Comparison of ENCODE assay signal across 8 mouse cellular contexts in the genomic region with DNA sequence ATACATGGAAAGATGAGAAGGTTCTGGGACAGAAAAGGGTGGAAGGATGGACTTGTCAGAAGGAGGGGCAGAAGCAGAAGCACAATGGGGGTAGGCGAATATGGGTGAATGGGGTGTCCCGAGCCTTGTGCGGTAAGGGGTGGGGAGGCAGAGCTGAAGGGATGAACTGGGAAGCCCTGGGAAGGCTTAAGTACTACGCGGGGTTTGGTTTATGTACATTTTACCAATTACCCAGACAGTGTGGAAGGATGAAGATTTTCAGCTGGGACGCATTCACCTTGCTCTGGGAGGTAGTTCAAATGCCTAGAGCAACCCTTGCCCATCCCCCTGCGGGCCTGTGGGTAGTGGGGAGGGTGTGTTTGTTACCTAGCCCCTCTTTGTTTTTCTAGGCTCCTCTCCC. TPM values are rescaled to one million over a fixed set of nuclear protein-coding genes. Genes with fewer than 3 reads are reported as not detected.
DNase-seq lines count a peak whose midpoint lies in the region; ATAC-seq and TF ChIP-seq lines count a peak whose summit lies in the region.

No protein-coding gene starts in this region.

- peak overlapping the region; percentile 83 for H3K4me3 ChIP-seq in gastrocnemius, adult 2 months
- no peak overlapping the region for H3K4me3 ChIP-seq in C2C12 (ENCODE audit: insufficient read depth, poor library complexity, severe bottlenecking)
- peak overlapping the region; percentile 74 for H3K4me3 ChIP-seq in forebrain, embryonic 16.5 days (replicated peaks; ENCODE audit: low read length)
- peak overlapping the region; percentile 76 for H3K4me3 ChIP-seq in liver, embryonic 13.5 days (replicated peaks)

- H3K27ac ChIP-seq in gastrocnemius, adult 2 months: peak overlapping the region; percentile 92
- no peak overlapping the region for H3K27ac ChIP-seq in forebrain, embryonic 16.5 days (ENCODE audit: low read length)
- peak overlapping the region; percentile 60; the same call in 1 of the 2 replicates for H3K27ac ChIP-seq in liver, embryonic 13.5 days

- no peaks in the 10 kb centered on the region for H3K27me3 ChIP-seq in C2C12 (ENCODE audit: control insufficient read depth, insufficient read depth, insufficient read length)
- H3K27me3 ChIP-seq in forebrain, embryonic 16.5 days (replicated peaks; ENCODE audit: control insufficient read depth, insufficient read depth, low read length): peaks cover 2% of the 10 kb centered on the region; the same call in 1 of the 2 replicates
- peaks cover 38% of the 10 kb centered on the region for H3K27me3 ChIP-seq in liver, embryonic 13.5 days

- peaks cover 22% of the 10 kb centered on the region for H3K36me3 ChIP-seq in C2C12 (ENCODE audit: control insufficient read depth, insufficient read depth)
- H3K36me3 ChIP-seq in forebrain, embryonic 16.5 days (ENCODE audit: control insufficient read depth, insufficient read depth): no peaks in the 10 kb centered on the region
- peaks cover 32% of the 10 kb centered on the region for H3K36me3 ChIP-seq in liver, embryonic 13.5 days

- peaks cover 14% of the 10 kb centered on the region for H3K79me3 ChIP-seq in C2C12 (ENCODE audit: low read depth)

- intact Hi-C loops in gastrocnemius, adult 2 months (cut with DNase I): no loop called here

- no peak for DNase-seq in gastrocnemius, adult 2 months
- DNase-seq in gastrocnemius, postnatal 10 days: no peak
- no peak for DNase-seq in liver, embryonic 13.5 days
- DNase-seq in right cerebral cortex, postnatal 4 days: no peak
- DNase-seq in embryo, embryonic 9.5 days (ENCODE audit: extremely low spot score): no peak
- no peak for DNase-seq in kidney, adult 11 months

- ATAC-seq in forebrain, embryonic 16.5 days: 0 out of 2 replicates have a peak, but pooled peaks have one; percentile 8
- ATAC-seq in liver, embryonic 13.5 days (ENCODE audit: low read depth): no peak

- H3K4me2 ChIP-seq in forebrain, embryonic 16.5 days (ENCODE audit: low read length): peak overlapping the region; percentile 82
- H3K4me2 ChIP-seq in liver, embryonic 13.5 days: peak overlapping the region; percentile 89

- H3K9ac ChIP-seq in forebrain, embryonic 16.5 days (replicated peaks; ENCODE audit: low read depth, low read length): peak overlapping the region; percentile 67
- H3K9ac ChIP-seq in liver, embryonic 13.5 days: peak overlapping the region; percentile 72

- no peak for TF ChIP-seq CTCF in gastrocnemius, adult 2 months (IDR thresholded peaks at IDR 0.05)
- no peak for TF ChIP-seq CTCF in C2C12 (IDR thresholded peaks at IDR 0.05; ENCODE audit: control insufficient read depth, insufficient read depth, insufficient read length)

- peaks cover 23% of the 10 kb centered on the region for H3K4me1 ChIP-seq in forebrain, embryonic 16.5 days (replicated peaks; ENCODE audit: control insufficient read depth, insufficient read depth, low read length)
- peaks cover 49% of the 10 kb centered on the region for H3K4me1 ChIP-seq in liver, embryonic 13.5 days (replicated peaks)

- 26% methylated on average over 7 of the region's 7 CpGs for WGBS in forebrain, embryonic 16.5 days
- 39% methylated on average over 7 of the region's 7 CpGs for WGBS in liver, embryonic 13.5 days (ENCODE audit: insufficient replicate concordance)

- peaks cover 28% of the 10 kb centered on the region for H3K79me2 ChIP-seq in C2C12 (ENCODE audit: control insufficient read depth, insufficient read depth)

- H3K9me3 ChIP-seq in forebrain, embryonic 16.5 days (ENCODE audit: control insufficient read depth, low read length): no peaks in the 10 kb centered on the region
- H3K9me3 ChIP-seq in liver, embryonic 13.5 days (replicated peaks): no peaks in the 10 kb centered on the region

- peak overlapping the region; percentile 83 for H3ac ChIP-seq in C2C12 (ENCODE audit: control insufficient read depth, insufficient read length, low read depth)

TF ChIP-seq in C2C12, 6 proteins besides CTCF, POLR2A, EP300 and RAD21:
- no peak for TF ChIP-seq MYOG (IDR thresholded peaks at IDR 0.05; ENCODE audit: control insufficient read depth, extremely low read depth, insufficient read length)
- TF ChIP-seq MAX (IDR thresholded peaks at IDR 0.05): no peak
- no peak for TF ChIP-seq FOSL1 (IDR thresholded peaks at IDR 0.05; ENCODE audit: insufficient read depth, low read length, poor library complexity, severe bottlenecking)
- no peak for TF ChIP-seq MYOD1 (IDR thresholded peaks at IDR 0.05; ENCODE audit: control insufficient read depth, insufficient read length, low read depth)
- TF ChIP-seq CEBPB (IDR thresholded peaks at IDR 0.05; ENCODE audit: low read depth): no peak
- TF ChIP-seq USF1 (IDR thresholded peaks at IDR 0.05; ENCODE audit: low read depth): no peak

RNA-seq across cellular contexts. Expression of a gene that starts 0.7 kb away (rescaled TPM):
- total RNA-seq in gastrocnemius, adult 2 months (2021): 1 to 10 TPM; 2.8 to 3.4 TPM
- total RNA-seq in gastrocnemius, postnatal 10 days (2021): 1 to 10 TPM; 4.1 to 6.0 TPM
- polyA plus RNA-seq in C2C12 (2012; fragmentation: generic; extraction: Trizol): 33.3 TPM
- polyA plus RNA-seq in forebrain, embryonic 16.5 days (2015; fragmentation: Nextera tagmentation; extraction: Ambion mirVana): 22.6 and 26.1 TPM in 2 replicates
- polyA plus RNA-seq in liver, embryonic 13.5 days (2015; fragmentation: Nextera tagmentation; extraction: Ambion mirVana): 17.4 and 20.7 TPM in 2 replicates

RNA-seq across cellular contexts. Expression of a gene that starts 10.3 kb away (rescaled TPM):
- 100 to 1,000 TPM; 201 to 214 TPM for total RNA-seq in gastrocnemius, adult 2 months (2021)
- total RNA-seq in gastrocnemius, postnatal 10 days (2021): 100 to 1,000 TPM; 339 to 348 TPM
- 819 TPM for polyA plus RNA-seq in C2C12 (2012; fragmentation: generic; extraction: Trizol)
- polyA plus RNA-seq in forebrain, embryonic 16.5 days (2015; fragmentation: Nextera tagmentation; extraction: Ambion mirVana): 551 and 574 TPM in 2 replicates
- 517 and 527 TPM in 2 replicates for polyA plus RNA-seq in liver, embryonic 13.5 days (2015; fragmentation: Nextera tagmentation; extraction: Ambion mirVana)

RNA-seq across cellular contexts. Expression of a gene that starts 11.1 kb away (rescaled TPM):
- total RNA-seq in gastrocnemius, adult 2 months (2021): 1 to 10 TPM; 6.7 to 6.8 TPM
- 1 to 10 TPM; 3.2 to 3.8 TPM for total RNA-seq in gastrocnemius, postnatal 10 days (2021)
- 0.26 TPM for polyA plus RNA-seq in C2C12 (2012; fragmentation: generic; extraction: Trizol)
- polyA plus RNA-seq in forebrain, embryonic 16.5 days (2015; fragmentation: Nextera tagmentation; extraction: Ambion mirVana): 0.29 and 0.42 TPM in 2 replicates
- 3.7 TPM in 2 replicates for polyA plus RNA-seq in liver, embryonic 13.5 days (2015; fragmentation: Nextera tagmentation; extraction: Ambion mirVana)

RNA-seq across cellular contexts. Expression of a gene that starts 11.9 kb away (rescaled TPM):
- under 1 TPM; 0.38 to 0.89 TPM for total RNA-seq in gastrocnemius, adult 2 months (2021)
- total RNA-seq in gastrocnemius, postnatal 10 days (2021): 1 to 10 TPM in 1 of 2 experiments, under 1 TPM in 1; 0.47 to 2.2 TPM
- polyA plus RNA-seq in C2C12 (2012; fragmentation: generic; extraction: Trizol): 24.8 TPM
- 0.40 and 0.49 TPM in 2 replicates for polyA plus RNA-seq in forebrain, embryonic 16.5 days (2015; fragmentation: Nextera tagmentation; extraction: Ambion mirVana)
- polyA plus RNA-seq in liver, embryonic 13.5 days (2015; fragmentation: Nextera tagmentation; extraction: Ambion mirVana): 0.35 and 0.46 TPM in 2 replicates

RNA-seq across cellular contexts. Expression of a gene that starts 12.0 kb away (rescaled TPM):
- not detected for total RNA-seq in gastrocnemius, adult 2 months (2021)
- total RNA-seq in gastrocnemius, postnatal 10 days (2021): not detected
- 0.90 TPM for polyA plus RNA-seq in C2C12 (2012; fragmentation: generic; extraction: Trizol)
- polyA plus RNA-seq in forebrain, embryonic 16.5 days (2015; fragmentation: Nextera tagmentation; extraction: Ambion mirVana): not detected in 2 replicates
- not detected in 2 replicates for polyA plus RNA-seq in liver, embryonic 13.5 days (2015; fragmentation: Nextera tagmentation; extraction: Ambion mirVana)
